Mouse (Mus musculus): ENCODE results near the gene Tmsb15a. TPM values are rescaled to one million over a fixed set of nuclear protein-coding genes. Genes with fewer than 3 reads are reported as not detected.

Tmsb15a gene
- polyA plus RNA-seq, 1 experiment from 2014 or later: not detected

GRCm38 (mm10) chrX:135703111-135703510, 21.9 kb downstream of the Tmsb15a start:
- H3K27me3 ChIP-seq: peaks cover 34% of the 10 kb centered on the region
- POLR2A ChIA-PET: no interaction called here
- ATAC-seq (no peak), DNase-seq (ENCODE audit: low read depth, low spot score) (no peak)
- in situ Hi-C loops (cut with MboI; ENCODE audit: low pct_unique_long_range_greater_than_20kb): no loop called here
- CTCF ChIA-PET: no interaction called here
- TF ChIP-seq CTCF (IDR thresholded peaks at IDR 0.05): no peak

GRCm38 (mm10) chrX:135693633-135694032, 31.4 kb downstream of the Tmsb15a start, which contains the start of gene Tcp11x2:
Gene Tcp11x2, minus strand, starts transcription at chrX:135693790.
- ATAC-seq (no peak), DNase-seq (ENCODE audit: low read depth, low spot score) (no peak)
- TF ChIP-seq CTCF (IDR thresholded peaks at IDR 0.05): no peak
- CTCF ChIA-PET: no interaction called here
- POLR2A ChIA-PET: no interaction called here
- in situ Hi-C loops (cut with MboI; ENCODE audit: low pct_unique_long_range_greater_than_20kb): no loop called here
- peaks cover 45% of the 10 kb centered on the region for H3K27me3 ChIP-seq

DNA sequence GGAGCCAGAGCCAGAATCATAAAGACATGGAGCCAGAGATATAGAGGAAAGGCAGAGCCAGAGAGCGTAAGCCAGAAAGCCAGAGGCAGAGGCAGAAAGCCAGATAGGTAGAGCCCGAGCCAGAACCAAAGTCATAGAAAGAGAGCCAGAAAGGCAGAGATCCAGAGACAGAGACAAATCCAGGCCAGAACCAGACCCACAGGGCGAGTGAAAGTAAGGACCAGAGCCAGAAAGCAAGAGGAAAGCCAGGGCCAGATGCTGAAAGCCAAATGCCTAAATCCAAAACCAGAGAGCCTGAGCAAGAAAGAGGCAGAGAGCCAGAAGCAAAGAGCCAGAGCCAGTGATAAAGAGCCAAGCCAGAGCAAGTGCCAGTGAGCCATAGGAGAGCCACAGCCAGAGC, 37.3 kb downstream of the Tmsb15a start:
- peaks cover 9% of the 10 kb centered on the region for H3K27me3 ChIP-seq
- ChIA-PET POLR2A (no interaction called here), CTCF (no interaction called here)
- ATAC-seq (no peak), DNase-seq (ENCODE audit: low read depth, low spot score) (no peak)
- in situ Hi-C loops (cut with MboI; ENCODE audit: low pct_unique_long_range_greater_than_20kb): no loop called here
- TF ChIP-seq CTCF (IDR thresholded peaks at IDR 0.05): no peak

DNA sequence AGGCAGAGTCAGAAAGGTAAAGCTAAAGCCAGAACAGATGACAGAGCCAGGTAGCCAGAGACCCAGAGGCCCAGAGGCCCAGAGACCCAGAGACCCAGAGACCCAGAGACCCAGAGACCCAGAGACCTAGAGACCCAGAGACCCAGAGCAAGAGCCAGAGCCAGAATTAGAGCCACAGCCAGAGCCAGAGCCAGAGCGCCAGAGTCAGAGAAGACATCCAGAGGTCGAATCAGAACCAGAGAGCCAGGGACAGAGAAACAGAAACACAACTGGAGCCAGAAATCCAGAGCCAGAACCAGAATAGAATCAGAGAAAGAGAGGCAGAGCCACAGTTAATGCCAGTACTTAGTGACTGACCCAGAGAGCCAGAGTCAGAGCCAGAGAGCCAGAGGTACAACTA, 43.2 kb downstream of the Tmsb15a start:
- POLR2A ChIA-PET: no interaction called here
- CTCF ChIA-PET: no interaction called here
- TF ChIP-seq CTCF (IDR thresholded peaks at IDR 0.05): no peak
- ATAC-seq (no peak), DNase-seq (ENCODE audit: low read depth, low spot score) (no peak)
- no peaks in the 10 kb centered on the region for H3K27me3 ChIP-seq
- in situ Hi-C loops (cut with MboI; ENCODE audit: low pct_unique_long_range_greater_than_20kb): no loop called here

Other genes with a start within 250 kb of the Tmsb15a start
- not detected for gene AV320801, start 230.7 kb downstream of the Tmsb15a start, polyA plus RNA-seq (2021)
- not detected for gene Nxf7, start 126.5 kb downstream of the Tmsb15a start, polyA plus RNA-seq (2021)
- gene Prame, start 97.6 kb downstream of the Tmsb15a start, polyA plus RNA-seq (2021): not detected
- not detected for gene Tcp11x2, start 31.5 kb downstream of the Tmsb15a start, polyA plus RNA-seq (2021)
- 6.8 TPM for gene Armcx5, start 17.5 kb upstream of the Tmsb15a start, polyA plus RNA-seq (2021)
- 27.9 TPM for gene Gprasp1, start 17.5 kb upstream of the Tmsb15a start, polyA plus RNA-seq (2021)
- gene Bhlhb9, start 72.3 kb upstream of the Tmsb15a start, polyA plus RNA-seq (2021): 57.9 TPM
- gene Gprasp2, start 113.8 kb upstream of the Tmsb15a start, polyA plus RNA-seq (2021): 4.5 TPM

Data from Patski (cell line).